Mouse (Mus musculus): ENCODE measurements around the gene Polh. TPM values are rescaled to one million over a fixed set of nuclear protein-coding genes. Genes with fewer than 3 reads are reported as not detected.

Polh gene
- polyA plus RNA-seq (2014; fragmentation: Nextera tagmentation; extraction: Ambion mirVana): 9.3 and 15.6 TPM in 2 replicates

DNA sequence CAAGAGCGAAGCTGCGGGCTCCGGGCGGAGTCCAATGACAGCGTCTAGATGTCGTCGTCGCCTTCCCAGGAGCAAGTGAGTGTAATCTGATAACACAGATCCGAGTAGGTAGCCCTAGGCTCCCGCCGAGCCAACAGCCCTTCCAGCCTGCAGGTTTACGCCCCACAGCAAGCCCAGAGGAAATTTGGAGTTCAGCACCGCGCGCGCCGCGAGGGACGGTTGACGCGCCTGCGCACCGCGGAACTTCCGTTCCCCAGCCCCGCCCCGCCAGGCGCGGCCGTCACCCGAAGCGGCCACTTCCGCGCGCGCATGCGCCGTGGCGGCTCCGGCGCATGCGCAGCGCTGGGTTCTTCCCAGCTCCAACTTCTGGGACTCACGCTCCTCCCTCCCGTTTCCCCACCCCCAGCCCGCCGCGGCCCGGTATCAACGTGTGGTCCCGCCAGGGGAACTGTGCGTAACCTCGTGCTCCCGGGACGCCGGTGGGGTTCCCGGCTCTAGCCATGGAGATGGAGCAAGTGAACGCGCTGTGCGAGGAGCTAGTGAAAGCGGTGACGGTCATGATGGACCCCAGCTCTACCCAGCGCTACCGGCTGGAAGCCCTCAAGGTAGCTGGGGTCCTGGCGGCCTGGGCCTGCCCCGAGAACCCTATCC is at the start of gene Polh, which contains the start of gene Xpo5:
TSS of gene Polh (minus strand) at position 225 of the 651 bp plus-strand sequence.
TSS of gene Xpo5 (plus strand) at position 362 of the 651 bp plus-strand sequence.
- no peaks in the 10 kb centered on the region for H3K27me3 ChIP-seq (ENCODE audit: control insufficient read depth, insufficient read depth, low read length)
- no peaks in the 10 kb centered on the region for H3K9me3 ChIP-seq (ENCODE audit: control insufficient read depth, low read length)
- H3K9ac ChIP-seq (ENCODE audit: low read depth, low read length): peak within 1 kb of the TSS; percentile 92
- peak within 1 kb of the TSS; percentile 96 for H3K4me3 ChIP-seq (ENCODE audit: low read length)
- H3K4me1 ChIP-seq (ENCODE audit: control insufficient read depth, insufficient read depth, low read length): peaks cover 19% of the 10 kb centered on the region
- peaks cover 50% of the 10 kb centered on the region for H3K36me3 ChIP-seq (ENCODE audit: control insufficient read depth, insufficient read depth, low read length)
- H3K27ac ChIP-seq (ENCODE audit: low read depth, low read length): peak within 1 kb of the TSS; percentile 71
- under 1% methylated on average over 66 of the region's 66 CpGs for WGBS
- peak within 1 kb of the TSS; percentile 87 for H3K4me2 ChIP-seq (replicated peaks; ENCODE audit: low read depth, low read length)
- ATAC-seq (ENCODE audit: low FRiP score, low TSS enrichment): peak; percentile 96

DNA sequence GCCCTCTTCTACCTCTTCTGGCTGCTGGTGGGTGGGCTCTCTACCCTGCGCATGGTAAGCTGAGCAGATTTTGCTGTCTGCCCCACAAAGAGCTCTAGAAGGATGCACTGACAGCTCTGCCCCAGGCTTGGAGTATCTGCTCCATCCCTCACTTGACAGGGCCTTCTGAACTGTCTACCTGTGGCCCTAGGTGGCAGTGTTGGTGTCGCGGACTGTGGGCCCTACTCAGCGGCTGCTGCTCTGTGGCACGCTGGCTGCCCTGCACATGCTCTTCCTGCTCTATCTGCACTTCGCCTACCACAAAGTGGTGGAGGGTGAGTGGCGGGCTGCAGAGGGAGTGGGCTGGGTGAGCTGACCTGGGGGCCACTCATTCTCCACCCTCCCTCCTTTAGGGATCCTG is 48.7 kb upstream of the Polh start:
- Histone ChIP-seq H3K36me3 (ENCODE audit: control insufficient read depth, insufficient read depth, low read length) (peaks cover 35% of the 10 kb centered on the region), H3K4me2 (replicated peaks; ENCODE audit: low read depth, low read length) (no peak overlapping the region), H3K9ac (ENCODE audit: low read depth, low read length) (no peak overlapping the region), H3K4me3 (ENCODE audit: low read length) (no peak overlapping the region), H3K27me3 (ENCODE audit: control insufficient read depth, insufficient read depth, low read length) (peaks cover 13% of the 10 kb centered on the region), H3K4me1 (ENCODE audit: control insufficient read depth, insufficient read depth, low read length) (peaks cover 25% of the 10 kb centered on the region), H3K9me3 (ENCODE audit: control insufficient read depth, low read length) (no peaks in the 10 kb centered on the region), H3K27ac (ENCODE audit: low read depth, low read length) (no peak overlapping the region)
- ATAC-seq (ENCODE audit: low FRiP score, low TSS enrichment): no peak
- WGBS: 82% methylated on average over 7 of the region's 7 CpGs

DNA sequence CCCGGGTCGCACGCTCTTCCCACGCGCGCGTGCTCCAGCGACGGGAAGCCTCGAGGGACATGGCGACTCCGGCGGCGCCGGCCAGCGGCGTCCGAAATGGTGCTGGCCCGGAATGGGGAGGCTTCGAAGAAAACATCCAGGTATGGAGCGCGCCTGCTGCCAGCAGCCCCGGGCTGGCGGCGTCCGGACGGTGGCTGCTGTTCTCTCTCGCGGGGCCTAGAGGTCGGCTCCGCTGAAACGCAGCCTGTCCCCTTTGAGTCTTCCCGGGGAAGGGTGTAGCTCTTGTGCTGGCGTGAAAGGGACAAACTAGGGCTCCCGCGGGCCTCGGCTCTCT is 45.7 kb upstream of the Polh start:
- Histone ChIP-seq H3K4me3 (ENCODE audit: low read length) (peak overlapping the region; percentile 99), H3K9ac (ENCODE audit: low read depth, low read length) (peak overlapping the region; percentile 95), H3K4me2 (replicated peaks; ENCODE audit: low read depth, low read length) (peak overlapping the region; percentile 87), H3K4me1 (ENCODE audit: control insufficient read depth, insufficient read depth, low read length) (peaks cover 17% of the 10 kb centered on the region), H3K36me3 (ENCODE audit: control insufficient read depth, insufficient read depth, low read length) (peaks cover 64% of the 10 kb centered on the region), H3K27ac (ENCODE audit: low read depth, low read length) (peak overlapping the region; percentile 67; the same call in 1 of the 2 replicates), H3K9me3 (ENCODE audit: control insufficient read depth, low read length) (no peaks in the 10 kb centered on the region), H3K27me3 (ENCODE audit: control insufficient read depth, insufficient read depth, low read length) (no peaks in the 10 kb centered on the region)
- WGBS: under 1% methylated on average over 37 of the region's 37 CpGs
- ATAC-seq (ENCODE audit: low FRiP score, low TSS enrichment): no peak; the same call in 1 of the 2 replicates

DNA sequence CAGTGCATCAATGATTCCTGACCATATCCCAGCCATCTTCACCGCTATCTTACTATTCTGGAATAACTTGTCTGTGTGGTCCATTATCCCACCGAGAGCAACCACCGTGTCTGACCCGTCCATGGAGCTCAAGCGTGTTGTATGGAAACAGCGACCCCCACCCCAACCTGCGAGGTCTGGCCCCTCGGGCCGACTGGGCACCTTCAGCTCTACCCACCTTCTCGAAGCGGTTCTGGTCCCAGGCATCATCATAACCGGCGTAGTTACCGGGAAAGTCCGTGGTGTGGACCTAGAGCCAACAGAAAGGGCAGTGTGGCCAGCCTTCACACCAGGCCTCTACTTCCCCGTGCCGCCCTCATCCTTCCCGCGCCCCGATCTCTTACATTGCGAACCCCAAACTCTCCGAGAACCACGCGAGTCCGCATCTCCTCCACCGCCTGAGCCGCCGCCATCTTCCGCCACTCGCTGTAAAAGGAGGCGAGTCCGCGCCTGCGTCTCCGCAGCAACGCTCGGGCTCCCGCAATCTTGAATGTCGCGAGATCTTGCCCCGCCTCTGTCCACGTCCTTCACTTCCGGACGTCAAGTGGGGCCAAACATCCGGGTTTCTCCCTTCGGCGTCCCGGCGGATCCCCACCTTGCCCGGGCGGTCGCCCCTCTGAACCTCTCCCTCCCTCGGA is 45.2 kb upstream of the Polh start, which contains the start of the genes Polr1c and Yipf3:
TSS of gene Polr1c (minus strand) at position 543 of the 677 bp plus-strand sequence.
TSS of gene Yipf3 (plus strand) at position 569 of the 677 bp plus-strand sequence.
- ATAC-seq (ENCODE audit: low FRiP score, low TSS enrichment): peak; percentile 89
- Histone ChIP-seq H3K27me3 (ENCODE audit: control insufficient read depth, insufficient read depth, low read length) (no peaks in the 10 kb centered on the region), H3K4me2 (replicated peaks; ENCODE audit: low read depth, low read length) (peak within 1 kb of the TSS; percentile 87), H3K4me3 (ENCODE audit: low read length) (peak within 1 kb of the TSS; percentile 99), H3K9me3 (ENCODE audit: control insufficient read depth, low read length) (no peaks in the 10 kb centered on the region), H3K4me1 (ENCODE audit: control insufficient read depth, insufficient read depth, low read length) (peaks cover 17% of the 10 kb centered on the region), H3K36me3 (ENCODE audit: control insufficient read depth, insufficient read depth, low read length) (peaks cover 69% of the 10 kb centered on the region), H3K27ac (ENCODE audit: low read depth, low read length) (peak within 1 kb of the TSS; percentile 67; the same call in 1 of the 2 replicates), H3K9ac (ENCODE audit: low read depth, low read length) (peak within 1 kb of the TSS; percentile 95)
- WGBS: under 1% methylated on average over 53 of the region's 53 CpGs

DNA sequence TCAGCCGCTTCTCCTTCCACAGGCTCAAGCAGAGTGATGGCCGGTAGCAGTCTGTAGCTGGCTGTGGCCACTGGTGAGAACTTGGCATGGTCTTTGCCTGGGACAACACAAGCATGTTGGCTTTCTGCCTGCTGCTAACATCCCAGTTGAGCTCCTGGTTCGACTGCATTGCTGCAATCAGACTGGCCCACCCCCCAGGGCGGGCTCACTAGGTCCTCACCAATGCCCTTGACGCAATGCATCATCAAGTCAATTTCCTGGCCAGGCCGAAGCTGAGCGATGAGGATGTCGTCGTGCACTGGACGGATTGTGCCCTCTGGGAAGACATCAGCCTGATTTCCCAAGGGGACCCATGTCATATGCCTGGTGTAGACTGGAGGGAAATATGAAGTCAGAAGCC is 42.1 kb upstream of the Polh start:
- H3K4me1 ChIP-seq (ENCODE audit: control insufficient read depth, insufficient read depth, low read length): peaks cover 17% of the 10 kb centered on the region
- no peaks in the 10 kb centered on the region for H3K27me3 ChIP-seq (ENCODE audit: control insufficient read depth, insufficient read depth, low read length)
- 68% methylated on average over 10 of the region's 10 CpGs for WGBS
- no peak overlapping the region for H3K27ac ChIP-seq (ENCODE audit: low read depth, low read length)
- peaks cover 73% of the 10 kb centered on the region for H3K36me3 ChIP-seq (ENCODE audit: control insufficient read depth, insufficient read depth, low read length)
- no peak overlapping the region for H3K4me3 ChIP-seq (ENCODE audit: low read length)
- no peak for ATAC-seq (ENCODE audit: low FRiP score, low TSS enrichment)
- no peaks in the 10 kb centered on the region for H3K9me3 ChIP-seq (ENCODE audit: control insufficient read depth, low read length)
- H3K4me2 ChIP-seq (replicated peaks; ENCODE audit: low read depth, low read length): no peak overlapping the region
- H3K9ac ChIP-seq (ENCODE audit: low read depth, low read length): no peak overlapping the region

DNA sequence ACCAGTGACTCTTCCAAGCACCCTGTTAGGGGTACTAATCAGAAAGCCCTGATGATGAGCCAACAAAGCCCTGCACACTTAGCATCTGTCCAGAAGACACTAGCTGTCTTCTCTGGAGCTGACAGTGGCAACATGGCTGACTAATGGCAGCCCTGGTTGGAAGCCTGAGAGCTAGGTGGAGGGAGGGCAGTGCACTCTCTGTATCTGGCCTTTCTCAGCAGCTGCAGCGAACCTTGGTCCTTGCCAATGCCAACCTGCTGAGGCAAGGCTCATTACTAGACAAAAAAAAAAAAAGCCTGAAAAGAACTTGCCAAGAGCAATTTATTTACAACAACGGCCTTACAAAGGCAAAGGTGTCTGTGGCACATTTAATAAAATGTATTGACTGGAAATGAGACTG is 41.2 kb upstream of the Polh start:
- H3K9me3 ChIP-seq (ENCODE audit: control insufficient read depth, low read length): no peaks in the 10 kb centered on the region
- H3K9ac ChIP-seq (ENCODE audit: low read depth, low read length): no peak overlapping the region
- H3K4me2 ChIP-seq (replicated peaks; ENCODE audit: low read depth, low read length): no peak overlapping the region
- no peak overlapping the region for H3K4me3 ChIP-seq (ENCODE audit: low read length)
- peaks cover 9% of the 10 kb centered on the region for H3K4me1 ChIP-seq (ENCODE audit: control insufficient read depth, insufficient read depth, low read length)
- no peak overlapping the region for H3K27ac ChIP-seq (ENCODE audit: low read depth, low read length)
- peaks cover 77% of the 10 kb centered on the region for H3K36me3 ChIP-seq (ENCODE audit: control insufficient read depth, insufficient read depth, low read length)
- H3K27me3 ChIP-seq (ENCODE audit: control insufficient read depth, insufficient read depth, low read length): no peaks in the 10 kb centered on the region
- no peak for ATAC-seq (ENCODE audit: low FRiP score, low TSS enrichment)
- 88% methylated on average over 2 of the region's 2 CpGs for WGBS

DNA sequence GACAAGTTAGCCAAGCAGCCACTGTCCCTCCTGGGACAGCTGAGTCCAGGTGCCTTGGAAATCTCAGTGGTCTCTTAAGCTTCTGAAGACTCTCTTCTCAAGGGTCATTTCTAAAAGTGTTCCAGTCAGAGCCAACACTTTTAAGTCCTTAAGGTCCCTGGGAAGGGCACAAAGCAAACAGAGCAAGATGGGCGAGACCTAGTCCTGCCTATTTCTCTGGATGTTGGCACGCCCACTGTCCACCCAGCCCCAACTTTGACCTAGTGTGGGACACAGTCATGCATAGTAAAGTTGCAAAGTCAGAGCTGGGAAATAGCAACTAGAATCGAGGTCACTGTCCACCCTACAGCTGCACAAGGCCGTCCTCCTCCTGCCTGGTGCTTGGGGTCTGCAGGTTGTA is 40.5 kb upstream of the Polh start:
- H3K27me3 ChIP-seq (ENCODE audit: control insufficient read depth, insufficient read depth, low read length): no peaks in the 10 kb centered on the region
- H3K4me2 ChIP-seq (replicated peaks; ENCODE audit: low read depth, low read length): no peak overlapping the region
- peaks cover 82% of the 10 kb centered on the region for H3K36me3 ChIP-seq (ENCODE audit: control insufficient read depth, insufficient read depth, low read length)
- ATAC-seq (ENCODE audit: low FRiP score, low TSS enrichment): no peak
- 78% methylated on average over 4 of the region's 4 CpGs for WGBS
- H3K9me3 ChIP-seq (ENCODE audit: control insufficient read depth, low read length): no peaks in the 10 kb centered on the region
- peaks cover 7% of the 10 kb centered on the region; the same call in 1 of the 2 replicates for H3K4me1 ChIP-seq (ENCODE audit: control insufficient read depth, insufficient read depth, low read length)
- no peak overlapping the region for H3K27ac ChIP-seq (ENCODE audit: low read depth, low read length)
- no peak overlapping the region for H3K4me3 ChIP-seq (ENCODE audit: low read length)
- H3K9ac ChIP-seq (ENCODE audit: low read depth, low read length): no peak overlapping the region

DNA sequence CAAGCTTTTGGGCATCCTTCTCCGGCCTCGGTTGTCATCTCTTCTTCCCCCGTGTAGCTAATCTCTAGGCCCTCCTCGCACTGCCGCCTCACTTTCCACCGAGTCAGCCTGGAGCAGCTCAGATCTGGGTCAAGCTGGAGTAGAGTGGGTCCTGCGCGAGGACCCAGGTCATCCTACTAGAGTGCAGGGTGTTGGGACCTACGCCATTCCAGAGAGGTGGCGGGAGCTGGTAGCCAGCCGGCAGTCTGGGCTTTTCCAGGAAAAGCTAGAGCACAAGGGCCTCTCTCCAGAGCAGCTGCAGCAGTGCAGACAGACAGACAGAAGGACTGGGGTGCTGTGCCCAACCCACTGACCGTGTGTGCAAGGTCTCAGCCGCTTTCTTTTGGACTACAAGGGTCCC is 39.8 kb upstream of the Polh start:
- Histone ChIP-seq H3K9me3 (ENCODE audit: control insufficient read depth, low read length) (no peaks in the 10 kb centered on the region), H3K27me3 (ENCODE audit: control insufficient read depth, insufficient read depth, low read length) (no peaks in the 10 kb centered on the region), H3K4me3 (ENCODE audit: low read length) (no peak overlapping the region), H3K4me1 (ENCODE audit: control insufficient read depth, insufficient read depth, low read length) (peaks cover 7% of the 10 kb centered on the region; the same call in 1 of the 2 replicates), H3K36me3 (ENCODE audit: control insufficient read depth, insufficient read depth, low read length) (peaks cover 87% of the 10 kb centered on the region), H3K9ac (ENCODE audit: low read depth, low read length) (no peak overlapping the region), H3K27ac (ENCODE audit: low read depth, low read length) (no peak overlapping the region), H3K4me2 (replicated peaks; ENCODE audit: low read depth, low read length) (no peak overlapping the region)
- WGBS: 88% methylated on average over 13 of the region's 13 CpGs
- ATAC-seq (ENCODE audit: low FRiP score, low TSS enrichment): peak; percentile 22; the same call in 1 of the 2 replicates

DNA sequence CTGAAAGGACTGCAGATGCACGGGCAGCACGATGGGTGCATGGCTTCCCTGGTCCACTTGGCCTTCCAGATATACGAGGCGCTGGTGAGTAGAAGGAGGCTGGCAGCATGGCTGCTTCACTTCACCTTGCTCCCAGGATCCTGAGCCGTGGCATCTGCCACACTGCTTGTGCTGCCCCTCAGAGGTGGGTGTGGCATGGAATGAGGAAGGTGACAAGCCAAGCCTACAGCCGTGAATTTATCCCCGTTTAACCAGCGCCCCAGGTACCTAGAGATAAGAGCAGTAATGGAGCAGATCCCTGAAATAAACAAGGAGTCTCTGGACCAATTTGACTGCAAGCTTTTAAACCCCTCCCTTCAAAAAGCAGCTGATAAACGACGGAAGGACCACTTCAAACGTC is 39.0 kb upstream of the Polh start:
- Histone ChIP-seq H3K27me3 (ENCODE audit: control insufficient read depth, insufficient read depth, low read length) (no peaks in the 10 kb centered on the region), H3K4me3 (ENCODE audit: low read length) (no peak overlapping the region), H3K36me3 (ENCODE audit: control insufficient read depth, insufficient read depth, low read length) (peaks cover 95% of the 10 kb centered on the region), H3K4me2 (replicated peaks; ENCODE audit: low read depth, low read length) (no peak overlapping the region), H3K4me1 (ENCODE audit: control insufficient read depth, insufficient read depth, low read length) (peaks cover under 1% of the 10 kb centered on the region; the same call in 1 of the 2 replicates), H3K9me3 (ENCODE audit: control insufficient read depth, low read length) (no peaks in the 10 kb centered on the region), H3K27ac (ENCODE audit: low read depth, low read length) (no peak overlapping the region), H3K9ac (ENCODE audit: low read depth, low read length) (no peak overlapping the region)
- WGBS: 77% methylated on average over 11 of the region's 11 CpGs
- ATAC-seq (ENCODE audit: low FRiP score, low TSS enrichment): no peak

Data from kidney, embryonic 14.5 days (tissue).